Mouse (Mus musculus) cerebellum, adult 2 months (tissue): Measurements from ENCODE around the gene Gm3404.
"Not testable (repeated sequence)": the region's sequence is repeated elsewhere in the genome, so short reads cannot be mapped to it uniquely, and the experiment has no call there.

Experiments used
- CTCF ChIP-seq: fragments of 200-500 bp; IDR thresholded peaks from 2 replicates; pipeline ENCODE4 v1.5.1; 2011; ENCODE audit warnings: low read depth, mild to moderate bottlenecking, control low read depth, low read length, moderate library complexity, borderline replicate concordance; ENCODE audit not compliant: insufficient read depth
- POLR2A ChIP-seq: fragments of 200-500 bp; IDR thresholded peaks from 2 replicates; pipeline ENCODE4 v1.6.1; 2011; ENCODE audit warnings: low read length, control low read depth, borderline replicate concordance; ENCODE audit not compliant: insufficient read depth

GRCm38 (mm10) chr5:146481665-146482064 lies 43.9 kb upstream of the Gm3404 start, which contains the start of gene Gm6408:
- not testable (repeated sequence) for TF ChIP-seq CTCF, POLR2A
